Mouse (Mus musculus) stomach, embryonic 14.5 days (tissue): Measurements from ENCODE around the gene Gm13697. TPM values are rescaled to one million over a fixed set of nuclear protein-coding genes. Genes with fewer than 3 reads are reported as not detected.
"Not testable (repeated sequence)": the region's sequence is repeated elsewhere in the genome, so short reads cannot be mapped to it uniquely, and the experiment has no call there.

Source experiments
- ATAC-seq: fragments of 200-750 bp; cut with Nextera tagmentation; 2 replicates; pipeline ENCODE4 v1.8.0; 2017; ENCODE audit warnings: low read depth, moderate TSS enrichment; ENCODE audit not compliant: insufficient number of reproducible peaks, insufficient read depth, low FRiP score
- H3K27ac ChIP-seq: fragments of 300-500 bp; sonication (generic); 2 replicates; pipeline ENCODE4 v1.5.1; 2014; ENCODE audit warnings: mild to moderate bottlenecking, low read length, moderate library complexity, mixed read lengths
- H3K27me3 ChIP-seq: fragments of 300-500 bp; sonication (generic); 2 replicates; pipeline ENCODE4 v1.6.1; 2014; ENCODE audit warnings: low read length, control low read depth, mixed read lengths; ENCODE audit not compliant: control insufficient read depth, insufficient read depth
- H3K36me3 ChIP-seq: fragments of 300-500 bp; sonication (generic); 2 replicates; pipeline ENCODE4 v1.6.1; 2014; ENCODE audit warnings: mild to moderate bottlenecking, control low read depth, low read length, moderate library complexity, mixed read lengths; ENCODE audit not compliant: control insufficient read depth, insufficient read depth
- H3K4me1 ChIP-seq: fragments of 300-500 bp; sonication (generic); 2 replicates; pipeline ENCODE4 v1.6.1; 2014; ENCODE audit warnings: low read length, control low read depth, mixed read lengths; ENCODE audit not compliant: control insufficient read depth, insufficient read depth
- H3K4me2 ChIP-seq: fragments of 300-500 bp; sonication (generic); replicated peaks from 2 replicates; pipeline ENCODE4 v1.6.1; 2014; ENCODE audit warnings: low read depth, low read length, control low read depth
- H3K4me3 ChIP-seq: fragments of 300-500 bp; sonication (generic); 2 replicates; pipeline ENCODE4 v1.5.1; 2014; ENCODE audit warnings: low read depth, low read length, control low read depth
- H3K9ac ChIP-seq: fragments of 300-500 bp; sonication (generic); replicated peaks from 2 replicates; pipeline ENCODE4 v1.6.1; 2014; ENCODE audit warnings: low read depth, mild to moderate bottlenecking, control low read depth, low read length, moderate library complexity, mixed read lengths
- H3K9me3 ChIP-seq: fragments of 300-500 bp; sonication (generic); 2 replicates; pipeline ENCODE4 v1.6.1; 2016; ENCODE audit warnings: low read depth, low read length, control low read depth; ENCODE audit not compliant: control insufficient read depth
- WGBS: fragments of 180-500 bp; shearing (Covaris S2); extraction: QIAGEN DNeasy Blood & Tissue Kit; methylation state at CpG from one replicate; pipeline ENCODE4 v1.1.7; 2014; 5-methylcytosine and 5-hydroxymethylcytosine counted together
- polyA plus RNA-seq: library from polyadenylated mRNA; unstranded; fragments of >200 nt; fragmentation: Nextera tagmentation; extraction: Ambion mirVana; gene quantifications from 2 replicates; pipeline ENCODE4 v1.2.1, GENCODE M21; 2014

Gene Gm13697
- polyA plus RNA-seq: not detected in 2 replicates

DNA sequence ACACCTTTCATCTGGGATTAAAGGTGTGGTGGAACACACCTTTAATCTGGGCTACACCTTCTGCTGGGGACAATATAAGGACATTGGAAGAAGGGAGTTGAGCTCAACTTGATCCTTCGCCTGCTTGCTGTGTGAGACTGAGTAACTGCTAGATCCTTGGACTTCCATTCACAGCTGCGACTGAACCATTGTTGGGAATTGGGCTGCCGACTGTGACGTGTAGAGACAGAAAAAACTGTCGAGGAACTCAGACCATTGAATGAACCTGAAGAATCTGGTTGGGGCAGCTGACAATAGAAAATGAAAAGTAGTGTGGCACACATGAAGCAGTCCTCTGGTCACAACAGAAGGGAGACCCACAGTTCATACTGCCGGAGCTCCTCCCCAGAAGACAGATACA is at the start of gene Gm13697:
Gm13697 (plus strand) TSS at position 301 of the 400 bp plus-strand sequence.
- not testable (repeated sequence) for H3K27ac ChIP-seq, H3K27me3 ChIP-seq, H3K4me2 ChIP-seq, H3K4me1 ChIP-seq, H3K4me3 ChIP-seq, ATAC-seq, H3K9ac ChIP-seq, H3K36me3 ChIP-seq, H3K9me3 ChIP-seq
- WGBS: no CpG with 5 or more reads among the region's 6 CpGs

DNA sequence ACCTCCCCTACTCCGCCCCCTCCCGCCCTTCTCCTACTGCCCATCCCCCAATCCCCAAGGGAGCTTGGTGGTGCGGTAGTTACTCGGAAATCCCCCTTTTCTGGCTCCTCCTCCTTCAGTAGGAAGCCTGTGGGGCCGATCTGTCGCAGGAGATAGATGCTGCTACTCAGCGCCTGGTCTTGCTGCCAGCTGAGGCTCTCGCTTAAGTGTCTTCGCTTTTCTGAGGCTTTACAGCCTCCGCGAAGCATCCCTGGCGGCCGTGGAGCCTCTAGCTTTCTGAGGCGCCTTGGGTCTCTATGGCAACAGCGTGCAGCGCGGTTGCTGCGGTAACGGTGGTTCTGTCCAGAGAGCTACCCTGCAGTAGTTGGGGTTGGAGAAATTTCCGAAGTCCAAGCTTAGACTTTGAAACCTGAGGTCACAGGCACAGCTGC is 43.6 kb upstream of the Gm13697 start, which contains the start of gene Zswim2:
Zswim2 (minus strand) TSS at position 298 of the 431 bp plus-strand sequence.
- peak; percentile 71; the same call in 1 of the 2 replicates for ATAC-seq
- 2% methylated on average over 20 of the region's 20 CpGs for WGBS
- no peaks in the 10 kb centered on the region for H3K9me3 ChIP-seq
- no peaks in the 10 kb centered on the region for H3K4me1 ChIP-seq
- no peak within 1 kb of the TSS for H3K4me3 ChIP-seq
- no peaks in the 10 kb centered on the region for H3K36me3 ChIP-seq
- H3K4me2 ChIP-seq: peak within 1 kb of the TSS; percentile 34
- H3K27ac ChIP-seq: no peak within 1 kb of the TSS
- H3K9ac ChIP-seq: no peak within 1 kb of the TSS
- H3K27me3 ChIP-seq: no peaks in the 10 kb centered on the region

DNA sequence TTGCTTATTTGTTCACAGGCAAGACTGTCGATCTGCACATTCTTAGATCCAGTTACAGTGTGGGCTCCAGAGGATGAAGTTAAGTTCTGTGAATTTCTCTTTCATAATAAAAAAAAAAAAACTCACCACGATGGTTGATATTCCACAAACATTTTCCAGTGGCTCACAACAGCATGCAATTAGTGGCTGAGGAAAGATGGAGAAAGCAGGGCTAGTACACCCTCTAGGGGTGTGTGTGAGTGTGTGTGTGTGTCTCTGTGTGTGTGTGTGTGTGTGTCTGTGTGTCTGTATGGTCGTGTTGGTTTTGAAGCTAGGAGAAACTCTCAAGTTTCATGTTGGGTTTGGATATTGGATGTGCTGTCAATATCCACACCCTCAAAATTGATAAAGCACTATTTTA is 43.2 kb upstream of the Gm13697 start:
- Histone ChIP-seq H3K4me3 (no peak overlapping the region), H3K4me2 (peak overlapping the region; percentile 34), H3K36me3 (no peaks in the 10 kb centered on the region), H3K9ac (no peak overlapping the region), H3K9me3 (no peaks in the 10 kb centered on the region), H3K27me3 (no peaks in the 10 kb centered on the region), H3K27ac (no peak overlapping the region), H3K4me1 (no peaks in the 10 kb centered on the region)
- ATAC-seq: no peak
- WGBS: 40% methylated on average over 3 of the region's 3 CpGs

DNA sequence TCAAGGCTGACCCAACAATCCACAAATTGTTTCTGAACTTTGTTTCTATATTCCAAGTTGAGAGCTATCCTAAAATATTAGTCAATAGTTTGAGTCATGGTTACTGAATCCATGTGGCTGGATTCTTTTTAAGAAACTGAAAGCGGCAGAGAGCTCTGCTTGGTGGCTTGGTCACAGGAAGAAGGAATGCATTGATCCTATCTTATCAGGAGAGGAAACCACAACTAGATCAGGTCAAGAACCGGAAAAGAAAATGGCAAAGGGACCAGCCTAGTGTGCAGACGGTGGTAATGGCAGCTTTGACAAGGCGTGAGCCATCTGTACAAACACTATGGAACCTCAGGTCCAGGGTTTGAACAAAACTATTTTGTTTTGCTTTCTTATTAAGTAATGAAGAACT is 42.8 kb upstream of the Gm13697 start:
- no peaks in the 10 kb centered on the region for H3K27me3 ChIP-seq
- no peak overlapping the region for H3K4me3 ChIP-seq
- no peak overlapping the region for H3K9ac ChIP-seq
- H3K36me3 ChIP-seq: no peaks in the 10 kb centered on the region
- H3K9me3 ChIP-seq: no peaks in the 10 kb centered on the region
- H3K4me2 ChIP-seq: no peak overlapping the region
- no peaks in the 10 kb centered on the region for H3K4me1 ChIP-seq
- 56% methylated on average over 4 of the region's 4 CpGs for WGBS
- no peak for ATAC-seq
- H3K27ac ChIP-seq: no peak overlapping the region

DNA sequence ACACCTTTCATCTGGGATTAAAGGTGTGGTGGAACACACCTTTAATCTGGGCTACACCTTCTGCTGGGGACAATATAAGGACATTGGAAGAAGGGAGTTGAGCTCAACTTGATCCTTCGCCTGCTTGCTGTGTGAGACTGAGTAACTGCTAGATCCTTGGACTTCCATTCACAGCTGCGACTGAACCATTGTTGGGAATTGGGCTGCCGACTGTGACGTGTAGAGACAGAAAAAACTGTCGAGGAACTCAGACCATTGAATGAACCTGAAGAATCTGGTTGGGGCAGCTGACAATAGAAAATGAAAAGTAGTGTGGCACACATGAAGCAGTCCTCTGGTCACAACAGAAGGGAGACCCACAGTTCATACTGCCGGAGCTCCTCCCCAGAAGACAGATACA is 29.1 kb upstream of the Gm13697 start, which contains the start of gene Gm13698:
Gm13698 (plus strand) TSS at position 301 of the 400 bp plus-strand sequence.
- not testable (repeated sequence) for H3K4me3 ChIP-seq, H3K4me2 ChIP-seq, H3K27ac ChIP-seq, ATAC-seq, H3K4me1 ChIP-seq, H3K36me3 ChIP-seq, H3K9me3 ChIP-seq, H3K27me3 ChIP-seq, H3K9ac ChIP-seq
- no CpG with 5 or more reads among the region's 6 CpGs for WGBS

DNA sequence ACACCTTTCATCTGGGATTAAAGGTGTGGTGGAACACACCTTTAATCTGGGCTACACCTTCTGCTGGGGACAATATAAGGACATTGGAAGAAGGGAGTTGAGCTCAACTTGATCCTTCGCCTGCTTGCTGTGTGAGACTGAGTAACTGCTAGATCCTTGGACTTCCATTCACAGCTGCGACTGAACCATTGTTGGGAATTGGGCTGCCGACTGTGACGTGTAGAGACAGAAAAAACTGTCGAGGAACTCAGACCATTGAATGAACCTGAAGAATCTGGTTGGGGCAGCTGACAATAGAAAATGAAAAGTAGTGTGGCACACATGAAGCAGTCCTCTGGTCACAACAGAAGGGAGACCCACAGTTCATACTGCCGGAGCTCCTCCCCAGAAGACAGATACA is 23.3 kb upstream of the Gm13697 start, which contains the start of gene Gm13693:
Gm13693 (plus strand) TSS at position 301 of the 400 bp plus-strand sequence.
- H3K36me3 ChIP-seq, H3K27ac ChIP-seq, H3K4me3 ChIP-seq, H3K9ac ChIP-seq, H3K9me3 ChIP-seq, ATAC-seq, H3K27me3 ChIP-seq, H3K4me2 ChIP-seq, H3K4me1 ChIP-seq: not testable (repeated sequence)
- no CpG with 5 or more reads among the region's 6 CpGs for WGBS

DNA sequence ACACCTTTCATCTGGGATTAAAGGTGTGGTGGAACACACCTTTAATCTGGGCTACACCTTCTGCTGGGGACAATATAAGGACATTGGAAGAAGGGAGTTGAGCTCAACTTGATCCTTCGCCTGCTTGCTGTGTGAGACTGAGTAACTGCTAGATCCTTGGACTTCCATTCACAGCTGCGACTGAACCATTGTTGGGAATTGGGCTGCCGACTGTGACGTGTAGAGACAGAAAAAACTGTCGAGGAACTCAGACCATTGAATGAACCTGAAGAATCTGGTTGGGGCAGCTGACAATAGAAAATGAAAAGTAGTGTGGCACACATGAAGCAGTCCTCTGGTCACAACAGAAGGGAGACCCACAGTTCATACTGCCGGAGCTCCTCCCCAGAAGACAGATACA is 17.5 kb upstream of the Gm13697 start, which contains the start of gene Gm13695:
Gm13695 (plus strand) TSS at position 301 of the 400 bp plus-strand sequence.
- H3K9ac ChIP-seq, H3K4me1 ChIP-seq, ATAC-seq, H3K4me3 ChIP-seq, H3K9me3 ChIP-seq, H3K36me3 ChIP-seq, H3K27me3 ChIP-seq, H3K4me2 ChIP-seq, H3K27ac ChIP-seq: not testable (repeated sequence)
- no CpG with 5 or more reads among the region's 6 CpGs for WGBS

DNA sequence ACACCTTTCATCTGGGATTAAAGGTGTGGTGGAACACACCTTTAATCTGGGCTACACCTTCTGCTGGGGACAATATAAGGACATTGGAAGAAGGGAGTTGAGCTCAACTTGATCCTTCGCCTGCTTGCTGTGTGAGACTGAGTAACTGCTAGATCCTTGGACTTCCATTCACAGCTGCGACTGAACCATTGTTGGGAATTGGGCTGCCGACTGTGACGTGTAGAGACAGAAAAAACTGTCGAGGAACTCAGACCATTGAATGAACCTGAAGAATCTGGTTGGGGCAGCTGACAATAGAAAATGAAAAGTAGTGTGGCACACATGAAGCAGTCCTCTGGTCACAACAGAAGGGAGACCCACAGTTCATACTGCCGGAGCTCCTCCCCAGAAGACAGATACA is 11.7 kb upstream of the Gm13697 start, which contains the start of gene Gm13696:
Gm13696 (plus strand) TSS at position 301 of the 400 bp plus-strand sequence.
- H3K4me1 ChIP-seq, H3K4me3 ChIP-seq, ATAC-seq, H3K36me3 ChIP-seq, H3K9ac ChIP-seq, H3K27ac ChIP-seq, H3K27me3 ChIP-seq, H3K9me3 ChIP-seq, H3K4me2 ChIP-seq: not testable (repeated sequence)
- no CpG with 5 or more reads among the region's 6 CpGs for WGBS

DNA sequence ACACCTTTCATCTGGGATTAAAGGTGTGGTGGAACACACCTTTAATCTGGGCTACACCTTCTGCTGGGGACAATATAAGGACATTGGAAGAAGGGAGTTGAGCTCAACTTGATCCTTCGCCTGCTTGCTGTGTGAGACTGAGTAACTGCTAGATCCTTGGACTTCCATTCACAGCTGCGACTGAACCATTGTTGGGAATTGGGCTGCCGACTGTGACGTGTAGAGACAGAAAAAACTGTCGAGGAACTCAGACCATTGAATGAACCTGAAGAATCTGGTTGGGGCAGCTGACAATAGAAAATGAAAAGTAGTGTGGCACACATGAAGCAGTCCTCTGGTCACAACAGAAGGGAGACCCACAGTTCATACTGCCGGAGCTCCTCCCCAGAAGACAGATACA is 5.9 kb upstream of the Gm13697 start, which contains the start of gene Gm13694:
Gm13694 (plus strand) TSS at position 301 of the 400 bp plus-strand sequence.
- H3K27me3 ChIP-seq, H3K4me3 ChIP-seq, H3K36me3 ChIP-seq, H3K4me2 ChIP-seq, H3K9ac ChIP-seq, H3K4me1 ChIP-seq, H3K9me3 ChIP-seq, H3K27ac ChIP-seq, ATAC-seq: not testable (repeated sequence)
- WGBS: no CpG with 5 or more reads among the region's 6 CpGs
